ENCODE assay signal across 9 mouse cellular contexts in the genomic region with DNA sequence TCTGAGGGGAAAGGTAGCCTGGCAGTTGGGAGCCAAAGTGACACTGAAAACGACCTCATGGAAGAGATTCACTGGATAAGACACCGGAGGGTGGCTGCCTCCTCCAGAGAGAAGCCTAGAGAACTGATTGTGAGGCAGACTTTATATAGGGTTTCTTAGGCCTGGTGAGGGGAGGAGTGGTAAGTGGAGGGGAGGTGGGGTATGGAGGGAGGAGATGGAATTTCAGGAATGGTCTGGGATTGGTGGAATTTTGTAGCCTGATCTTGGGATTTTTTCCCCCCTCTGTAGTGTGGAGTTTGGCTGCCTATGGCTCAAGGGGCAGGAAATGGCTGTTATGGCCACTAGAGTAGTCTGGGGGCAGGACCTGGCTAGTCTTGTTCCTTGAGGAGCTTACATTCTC.
"Had no signal": no experiment of that assay in that cellular context is flagged by ENCODE, and none has a peak within 500 bp of the region (broad histone marks: within the 10 kb centered on the region; RNA-seq: fewer than 3 reads in every experiment).

No protein-coding gene starts in this region.

- H3K4me3 ChIP-seq: left cerebral cortex, adult 2 months; limb, embryonic 13.5 days; midbrain, embryonic 13.5 days had no signal

- H3K9me3 ChIP-seq: midbrain, embryonic 13.5 days had no signal

- H3K27ac ChIP-seq: left cerebral cortex, adult 2 months; limb, embryonic 13.5 days; liver, embryonic 14.5 days; midbrain, embryonic 13.5 days; stomach, postnatal 0 days had no signal

- H3K4me2 ChIP-seq: limb, embryonic 13.5 days; midbrain, embryonic 13.5 days had no signal

- H3K4me1 ChIP-seq: midbrain, embryonic 13.5 days had no signal

- H3K36me3 ChIP-seq: limb, embryonic 13.5 days; midbrain, embryonic 13.5 days had no signal

- H3K27me3 ChIP-seq: limb, embryonic 13.5 days; midbrain, embryonic 13.5 days had no signal

- H3K9ac ChIP-seq: limb, embryonic 13.5 days; liver, embryonic 14.5 days; midbrain, embryonic 13.5 days had no signal

- DNase-seq: kidney, adult 8-10 months; kidney, postnatal 25 days; lung, adult 18-20 months; thymus, postnatal 4 days had no signal

- ATAC-seq: midbrain, embryonic 13.5 days had no signal
